Mouse (Mus musculus) CD8-positive naive resting alpha-beta T cell, adult 2 months (primary cell): Measurements from ENCODE around the gene Ptprs.
"Not testable (repeated sequence)": the region's sequence is repeated elsewhere in the genome, so short reads cannot be mapped to it uniquely, and the experiment has no call there.

ENCODE experiments used
- DNase-seq, 2 experiments: peaks; one replicate each; pipeline ENCODE4 v3.0.0; 2022; ENCODE audit warnings: low read depth in 2 of 2, low spot score in 2 of 2

Ptprs gene

GRCm38 (mm10) chr17:56476402-56476752 lies at the start of gene Ptprs:
Ptprs (minus strand) TSS chr17:56476483.
- DNase-seq, result peak; percentile 81 to 82

GRCm38 (mm10) chr17:56524943-56525342 lies 48.7 kb upstream of the Ptprs start:
- no peak for DNase-seq

GRCm38 (mm10) chr17:56522744-56523143 lies 46.5 kb upstream of the Ptprs start:
- DNase-seq, result no peak

DNA sequence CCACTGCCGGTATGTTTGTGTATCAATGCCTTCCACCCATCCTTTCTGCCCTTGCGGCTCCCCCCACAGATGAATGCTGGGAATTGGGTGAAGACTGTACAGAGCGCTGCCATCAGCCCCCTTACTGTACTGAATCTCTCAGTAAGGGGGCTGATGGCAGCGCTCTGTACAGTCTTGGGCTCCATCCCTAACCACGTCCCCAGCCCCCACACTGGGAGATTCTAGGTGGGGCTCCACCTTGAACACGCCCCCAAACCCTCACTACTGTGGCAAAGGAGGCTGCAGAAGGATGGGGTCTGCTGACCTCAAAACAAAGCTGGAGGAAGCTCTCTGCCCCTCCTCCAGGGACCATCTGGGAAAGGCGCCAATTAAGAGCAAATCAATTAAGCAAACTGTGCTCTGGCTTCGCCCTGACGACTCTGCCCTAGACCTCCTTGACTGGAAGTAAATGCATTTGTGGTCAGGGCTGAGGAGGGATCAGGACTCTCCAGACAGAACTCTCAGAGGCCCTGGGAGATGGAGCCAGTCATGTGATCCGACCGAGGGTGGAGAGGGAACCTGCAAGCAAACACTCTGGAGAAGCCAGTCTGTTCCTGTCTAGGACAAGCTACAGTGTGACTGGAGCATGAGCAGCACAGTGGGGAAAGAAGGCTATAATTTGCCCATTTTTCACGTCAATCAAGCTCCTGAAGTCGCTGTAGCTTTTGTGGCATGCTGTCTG lies 39.6 kb upstream of the Ptprs start:
- DNase-seq, result no peak

DNA sequence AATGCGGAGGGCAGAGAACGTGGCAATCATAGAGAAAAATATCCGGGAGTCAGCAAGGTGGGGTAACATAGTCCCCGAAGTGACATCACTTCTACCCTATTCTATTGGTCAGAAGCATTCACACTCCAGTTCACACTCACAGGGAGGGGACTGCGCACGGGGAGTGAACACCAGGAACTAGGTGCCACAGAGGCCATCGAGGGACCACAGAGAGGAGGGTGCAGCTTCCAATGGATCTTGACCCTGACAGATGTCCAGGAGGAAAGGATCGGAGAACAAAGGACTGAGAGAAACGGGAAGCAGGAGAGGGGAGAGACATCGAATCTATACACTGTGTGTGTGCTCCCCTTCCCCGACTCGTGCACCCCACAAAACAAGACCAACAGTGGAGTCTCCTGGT lies 38.6 kb upstream of the Ptprs start:
- DNase-seq, result no peak

DNA sequence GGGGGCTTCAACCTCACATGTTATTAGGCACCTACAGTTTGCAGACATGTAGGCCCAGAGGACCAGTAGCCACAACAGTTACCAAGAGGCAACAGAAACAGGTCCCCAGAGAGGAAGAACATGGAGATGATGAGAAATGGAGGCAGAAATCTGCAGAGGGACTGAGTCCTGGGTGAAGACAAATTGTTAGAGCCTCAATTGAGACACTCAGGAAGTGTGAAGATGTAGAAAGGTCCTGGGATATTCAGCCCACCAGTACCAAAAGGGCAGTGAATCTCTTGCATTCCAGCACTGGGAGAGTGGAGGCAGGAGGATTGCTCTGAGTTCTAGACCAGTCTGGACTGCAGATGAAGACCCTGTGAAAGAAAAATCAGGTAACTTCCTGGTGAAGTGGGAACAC lies 38.0 kb upstream of the Ptprs start:
- no peak for DNase-seq

DNA sequence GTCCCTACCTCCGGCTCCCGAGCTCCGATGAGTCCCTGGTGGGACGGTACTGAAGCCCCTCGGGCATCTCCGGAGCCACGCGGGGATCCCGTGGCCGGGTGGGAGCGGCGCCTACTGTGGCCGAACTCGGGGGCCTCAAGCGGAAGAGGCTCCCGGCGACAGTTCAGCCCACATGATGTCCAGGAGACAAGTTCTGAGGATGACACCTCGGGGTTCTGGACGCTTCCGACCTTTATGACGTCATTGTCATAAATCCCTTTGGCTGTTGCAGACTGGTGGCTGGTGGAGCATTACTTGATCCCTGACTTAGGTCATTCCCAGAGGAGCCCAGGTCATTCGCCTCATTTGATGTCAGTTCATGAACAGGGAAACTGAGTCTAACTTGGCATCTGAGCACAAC lies 36.0 kb upstream of the Ptprs start, which contains the start of gene Znrf4:
Znrf4 (minus strand) TSS at position 122 of the 400 bp plus-strand sequence.
- DNase-seq, result no peak

DNA sequence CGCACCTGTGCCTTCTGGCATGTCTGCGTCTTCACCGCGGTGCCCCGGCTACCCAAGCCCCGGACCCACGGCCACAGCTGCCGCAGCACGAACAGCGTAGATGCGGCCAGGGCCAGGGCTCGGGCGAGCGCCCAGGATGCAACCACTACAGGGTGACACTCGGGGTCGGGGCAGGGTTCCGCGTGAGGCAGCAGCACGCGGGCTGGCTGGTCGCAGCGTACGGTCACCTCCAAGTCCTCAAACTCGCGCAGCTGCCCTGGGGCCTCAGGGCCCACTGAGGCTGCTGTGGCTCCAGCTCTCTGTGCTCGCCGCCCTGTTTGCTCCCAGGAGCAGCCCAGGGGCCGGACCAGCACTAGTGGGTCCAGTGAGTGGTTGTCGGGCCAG lies 35.4 kb upstream of the Ptprs start:
- no peak for DNase-seq

GRCm38 (mm10) chr17:56510970-56511706 lies 34.9 kb upstream of the Ptprs start:
- DNase-seq, result no peak

DNA sequence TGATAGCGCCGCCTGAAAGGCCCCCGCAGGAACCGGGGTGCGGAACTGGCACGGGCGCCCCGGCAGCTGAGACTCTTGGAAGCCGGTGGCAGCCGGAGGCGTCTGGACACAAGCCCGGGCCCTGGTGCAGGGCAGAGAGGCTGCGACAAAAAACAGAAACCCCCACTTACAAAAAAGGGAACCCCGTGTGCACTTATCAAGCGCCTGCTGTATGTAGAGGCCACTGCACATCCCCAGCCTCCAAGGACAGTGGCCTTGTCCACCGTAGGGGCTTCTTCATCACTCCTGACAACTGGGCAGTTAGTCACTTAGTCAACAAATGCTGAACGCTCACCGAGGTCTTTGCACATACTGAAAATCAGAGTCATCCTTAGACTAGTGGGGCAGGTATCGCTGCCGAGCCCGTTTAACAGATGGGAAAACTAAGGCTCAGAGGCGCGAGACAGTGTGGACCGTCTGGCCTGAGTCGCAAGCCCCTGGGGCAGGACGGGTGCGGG lies 34.2 kb upstream of the Ptprs start:
- DNase-seq, result no peak

- no peak for DNase-seq
Measured at GRCm38 (mm10) chr17:56509707-56510472, 33.6 kb upstream of the Ptprs start.

GRCm38 (mm10) chr17:56509021-56509640 lies 32.8 kb upstream of the Ptprs start:
- DNase-seq, result no peak

DNA sequence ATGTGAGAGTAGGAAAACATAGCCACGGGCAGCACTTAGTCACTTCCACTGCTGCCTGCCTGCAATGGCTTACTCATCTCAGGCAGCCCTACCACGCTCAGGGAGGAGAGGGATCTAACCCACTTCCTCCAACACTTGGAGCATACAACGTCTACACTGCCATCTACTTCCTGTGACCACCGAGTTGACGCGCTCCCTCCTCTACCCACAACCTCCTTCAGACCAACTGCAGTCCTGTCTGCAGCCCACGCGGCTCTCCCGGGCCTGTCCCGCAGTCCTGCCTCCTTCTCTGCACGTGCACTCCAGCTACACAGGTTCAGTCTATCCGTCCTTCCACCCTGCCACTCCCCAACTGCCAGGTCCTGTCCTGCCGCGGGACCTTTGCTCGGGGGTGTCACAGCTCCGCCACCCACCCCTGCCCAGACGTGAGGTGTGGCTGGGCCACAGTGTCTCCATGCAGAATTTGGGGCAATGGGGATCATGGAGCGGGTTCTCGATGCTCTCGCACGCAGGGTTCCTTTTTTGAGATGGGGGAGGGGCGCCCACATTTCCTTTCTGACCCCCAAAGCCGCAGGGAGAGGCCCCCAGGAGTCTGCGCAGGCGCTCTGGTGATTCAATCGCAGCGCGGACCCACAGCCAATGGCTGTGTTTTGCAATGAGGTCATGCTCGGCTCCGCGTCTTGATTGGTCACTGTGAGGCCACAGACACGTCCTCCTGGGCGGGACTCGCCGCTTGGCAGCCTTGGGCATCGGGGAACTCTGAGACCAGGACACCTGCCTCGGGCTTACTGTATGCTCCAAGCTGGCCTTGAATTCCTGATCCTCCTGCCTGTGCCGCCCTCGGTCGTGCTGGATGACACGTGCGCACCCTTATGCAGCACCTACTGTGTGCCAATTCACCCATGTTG lies 31.1 kb upstream of the Ptprs start:
- DNase-seq, result peak; percentile 78 to 87

DNA sequence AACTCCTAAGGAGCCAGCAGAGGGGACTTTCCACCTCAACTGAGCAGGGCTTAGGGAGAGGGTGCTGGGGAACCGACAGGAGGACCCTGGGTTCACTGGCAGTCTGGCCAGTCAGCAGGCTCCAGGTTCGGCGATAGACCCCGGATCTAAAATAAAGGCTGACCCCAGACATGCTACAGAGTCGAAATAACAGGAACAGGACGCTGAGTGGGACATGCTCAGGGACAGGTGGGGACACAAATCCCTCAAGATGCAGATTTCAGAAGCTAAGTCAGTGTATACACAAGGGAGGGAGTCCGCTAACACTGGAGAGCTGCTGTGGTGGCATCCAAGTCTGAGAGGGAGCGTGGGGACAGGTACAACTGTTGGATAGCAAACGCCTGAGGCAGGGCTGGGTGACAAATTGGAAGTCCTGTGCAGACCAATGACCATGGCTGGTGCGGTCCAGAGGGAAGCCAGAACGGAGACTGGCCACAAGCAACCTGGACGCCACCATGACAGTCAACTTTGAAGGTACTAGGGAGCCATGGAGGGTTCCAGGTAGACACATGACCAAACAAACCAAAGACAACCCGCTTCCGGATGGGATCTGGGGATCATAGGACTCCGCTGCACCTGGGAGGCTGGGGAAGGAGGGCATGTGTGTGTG lies 30.3 kb upstream of the Ptprs start:
- no peak for DNase-seq

GRCm38 (mm10) chr17:56505401-56505800 lies 29.1 kb upstream of the Ptprs start:
- DNase-seq, result no peak

GRCm38 (mm10) chr17:56502526-56502925 lies 26.2 kb upstream of the Ptprs start:
- DNase-seq, result no peak

DNA sequence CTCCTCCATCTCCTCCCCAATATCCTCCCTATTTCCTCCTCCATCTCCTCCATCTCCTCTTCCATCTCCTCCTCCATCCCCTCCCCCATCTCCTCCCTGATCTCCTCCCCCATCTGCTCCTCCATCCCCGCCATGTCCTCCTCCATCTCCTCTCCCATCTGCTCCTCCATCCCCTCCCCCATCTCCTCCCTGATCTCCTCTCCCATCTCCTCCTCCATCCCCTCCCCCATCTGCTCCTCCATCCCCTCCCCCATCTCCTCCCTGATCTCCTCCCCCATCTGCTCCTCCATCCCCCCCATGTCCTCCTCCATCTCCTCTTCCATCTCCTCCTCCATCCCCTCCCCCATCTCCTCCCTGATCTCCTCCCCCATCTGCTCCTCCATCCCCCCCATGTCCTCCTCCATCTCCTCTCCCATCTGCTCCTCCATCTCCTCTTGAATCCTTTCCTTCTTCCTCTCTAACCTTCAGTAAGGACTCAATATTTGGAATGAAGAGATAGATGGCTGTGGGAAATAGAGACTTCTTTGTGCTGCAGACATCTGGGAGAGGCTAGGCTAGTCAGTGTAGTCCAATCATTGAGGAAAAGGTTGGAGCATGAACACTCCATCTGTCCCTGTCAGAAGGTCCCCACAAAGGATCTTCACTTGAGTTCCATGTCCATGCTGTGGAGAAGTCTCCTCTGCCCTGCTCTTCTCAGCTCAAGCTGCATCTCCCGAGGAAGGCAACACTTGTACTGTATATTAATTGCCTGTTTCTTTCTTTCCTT lies 25.5 kb upstream of the Ptprs start:
- DNase-seq, result not testable (repeated sequence)

- DNase-seq, result no peak
Measured at GRCm38 (mm10) chr17:56499229-56499628, 22.9 kb upstream of the Ptprs start.

- DNase-seq, result no peak
Measured at GRCm38 (mm10) chr17:56494480-56494879, 18.2 kb upstream of the Ptprs start.
